In genomic region chr9:111478853-111479490, GRCm38 (mm10) we compare ENCODE assay signal across 11 mouse cellular contexts. TPM values are rescaled to one million over a fixed set of nuclear protein-coding genes. Genes with fewer than 3 reads are reported as not detected.
A peak's percentile ranks its signal among the peaks of the same experiment; 100 is the strongest.
DNase-seq lines count a peak whose midpoint lies in the region; ATAC-seq and TF ChIP-seq lines count a peak whose summit lies in the region.
"Had no signal": no experiment of that assay in that cellular context is flagged by ENCODE, and none has a peak within 500 bp of the region (broad histone marks: within the 10 kb centered on the region; RNA-seq: fewer than 3 reads in every experiment).

No protein-coding gene starts in this region.

- no peaks in the 10 kb centered on the region for H3K36me3 ChIP-seq in hindbrain, embryonic 11.5 days (ENCODE audit: control insufficient read depth, insufficient read depth, low read length)
- H3K36me3 ChIP-seq in hindbrain, embryonic 10.5 days = no peaks in the 10 kb centered on the region
- H3K36me3 ChIP-seq in hindbrain, postnatal 0 days (ENCODE audit: insufficient read depth, low read length) = no peaks in the 10 kb centered on the region
- H3K36me3 ChIP-seq: embryonic facial prominence, embryonic 15.5 days; heart, embryonic 15.5 days; stomach, embryonic 15.5 days had no signal

- no peaks in the 10 kb centered on the region for H3K9me3 ChIP-seq in hindbrain, embryonic 11.5 days (ENCODE audit: control insufficient read depth, low read length)
- no peaks in the 10 kb centered on the region for H3K9me3 ChIP-seq in hindbrain, embryonic 10.5 days
- no peaks in the 10 kb centered on the region for H3K9me3 ChIP-seq in hindbrain, postnatal 0 days (ENCODE audit: low read length)
- H3K9me3 ChIP-seq: embryonic facial prominence, embryonic 15.5 days; heart, embryonic 15.5 days; stomach, embryonic 15.5 days had no signal

- H3K4me2 ChIP-seq in hindbrain, embryonic 11.5 days (replicated peaks; ENCODE audit: low read depth, low read length) = no peak overlapping the region
- H3K4me2 ChIP-seq in hindbrain, postnatal 0 days (ENCODE audit: low read depth, low read length) = no peak overlapping the region
- H3K4me2 ChIP-seq: embryonic facial prominence, embryonic 15.5 days; heart, embryonic 15.5 days; stomach, embryonic 15.5 days had no signal

- H3K4me3 ChIP-seq in hindbrain, embryonic 11.5 days (ENCODE audit: low read depth, low read length) = no peak overlapping the region
- H3K4me3 ChIP-seq in hindbrain, embryonic 10.5 days = no peak overlapping the region
- no peak overlapping the region for H3K4me3 ChIP-seq in hindbrain, postnatal 0 days (ENCODE audit: low read length)
- H3K4me3 ChIP-seq: embryonic facial prominence, embryonic 15.5 days; heart, embryonic 15.5 days; stomach, embryonic 15.5 days had no signal

- ATAC-seq in hindbrain, embryonic 11.5 days (ENCODE audit: low FRiP score) = peak; percentile 36; the same call in 1 of the 2 replicates
- no peak for ATAC-seq in Patski
- ATAC-seq in hindbrain, postnatal 0 days = peak; percentile 44

- in situ Hi-C loops in Patski (cut with MboI; ENCODE audit: low pct_unique_long_range_greater_than_20kb) = loop anchor here (5.0 kb wide), 2 partner anchors 47 to 112 kb away; no protein-coding TSS in a partner anchor

- TF ChIP-seq CTCF in Patski (IDR thresholded peaks at IDR 0.05) = peak; percentile 67
- TF ChIP-seq CTCF in hindbrain, postnatal 0 days (IDR thresholded peaks at IDR 0.05; ENCODE audit: low read depth) = peak; percentile 88

- H3K4me1 ChIP-seq in hindbrain, embryonic 11.5 days (replicated peaks; ENCODE audit: control insufficient read depth, insufficient read depth, low read length) = no peaks in the 10 kb centered on the region
- peaks cover 9% of the 10 kb centered on the region for H3K4me1 ChIP-seq in hindbrain, embryonic 10.5 days (replicated peaks)
- H3K4me1 ChIP-seq in hindbrain, postnatal 0 days (ENCODE audit: insufficient read depth, low read length) = no peaks in the 10 kb centered on the region
- H3K4me1 ChIP-seq: heart, embryonic 15.5 days; stomach, embryonic 15.5 days had no signal

- no peak overlapping the region for H3K27ac ChIP-seq in hindbrain, embryonic 11.5 days (ENCODE audit: low read depth, low read length)
- no peak overlapping the region for H3K27ac ChIP-seq in hindbrain, embryonic 10.5 days
- no peak overlapping the region for H3K27ac ChIP-seq in hindbrain, postnatal 0 days
- H3K27ac ChIP-seq: embryonic facial prominence, embryonic 15.5 days; heart, embryonic 15.5 days; stomach, embryonic 15.5 days had no signal

- peak; percentile 55 for DNase-seq in hindbrain, embryonic 11.5 days (ENCODE audit: low spot score)
- no peak for DNase-seq in hindbrain, embryonic 10.5 days (ENCODE audit: low spot score)
- DNase-seq in A20 (ENCODE audit: low read depth, low spot score) (peak; percentile 20), Patski (ENCODE audit: low read depth, low spot score) (no peak)
- peak; percentile 78 for DNase-seq in hindbrain, postnatal 0 days (ENCODE audit: low spot score)
- DNase-seq in testis, postnatal 14 days (ENCODE audit: low spot score) = no peak
- DNase-seq in urinary bladder, adult 2 months (ENCODE audit: low spot score) = no peak
- no peak for DNase-seq in spleen, postnatal 36 days (ENCODE audit: low spot score in 2 of 2)

- WGBS in hindbrain, embryonic 11.5 days = 64% methylated on average over 7 of the region's 7 CpGs
- 70% methylated on average over 7 of the region's 7 CpGs for WGBS in hindbrain, embryonic 10.5 days
- WGBS in hindbrain, postnatal 0 days = 61% methylated on average over 7 of the region's 7 CpGs

- CTCF ChIA-PET in Patski (lab: Charles Lee) = interaction anchor here (0.7 to 2.2 kb wide), 2 partner anchors 92 to 123 kb away, joined by 3 to 14 read pairs; no protein-coding TSS in a partner anchor

- POLR2A ChIA-PET in Patski (lab: Charles Lee) = interaction anchor here (1.5 kb wide), 1 partner anchor 122 kb away, joined by 3 read pairs; no protein-coding TSS in a partner anchor

- no peak overlapping the region for H3K9ac ChIP-seq in hindbrain, embryonic 11.5 days (ENCODE audit: low read depth, low read length)
- H3K9ac ChIP-seq in hindbrain, postnatal 0 days (replicated peaks; ENCODE audit: low read length) = no peak overlapping the region
- H3K9ac ChIP-seq: embryonic facial prominence, embryonic 15.5 days; heart, embryonic 15.5 days; stomach, embryonic 15.5 days had no signal

- H3K27me3 ChIP-seq in hindbrain, embryonic 11.5 days (ENCODE audit: control insufficient read depth, insufficient read depth, low read length) = no peaks in the 10 kb centered on the region
- no peaks in the 10 kb centered on the region for H3K27me3 ChIP-seq in hindbrain, embryonic 10.5 days (ENCODE audit: insufficient read depth, poor library complexity, severe bottlenecking)
- no peaks in the 10 kb centered on the region for H3K27me3 ChIP-seq in Patski
- H3K27me3 ChIP-seq in hindbrain, postnatal 0 days (ENCODE audit: insufficient read depth, low read length) = no peaks in the 10 kb centered on the region
- H3K27me3 ChIP-seq: embryonic facial prominence, embryonic 15.5 days; heart, embryonic 15.5 days; stomach, embryonic 15.5 days had no signal

RNA-seq across cellular contexts. Expression of gene Dclk3, which starts 40.1 kb away (rescaled TPM):
- polyA plus RNA-seq in hindbrain, embryonic 11.5 days (2014; fragmentation: Nextera tagmentation; extraction: Ambion mirVana) = 0.32 and 1.1 TPM in 2 replicates
- 0.30 and 0.35 TPM in 2 replicates for polyA plus RNA-seq in hindbrain, embryonic 10.5 days (2016; fragmentation: Nextera tagmentation; extraction: Ambion mirVana)
- polyA plus RNA-seq in Patski (2021) = 48.7 TPM
- 9.2 and 13.1 TPM in 2 replicates for total RNA-seq in hindbrain, postnatal 0 days (2014; rRNA removed)
- 8.8 and 9.9 TPM in 2 replicates for polyA plus RNA-seq in hindbrain, postnatal 0 days (2015; fragmentation: Nextera tagmentation; extraction: Ambion mirVana)
- polyA plus RNA-seq in urinary bladder, adult 2 months (2012; rRNA removed) = 0.32 and 0.39 TPM in 2 replicates

Comparison
In these comparisons a context has a peak if more than half of its experiments do, and no peak if none do; other contexts are left out.
1. DNase-seq: peak in hindbrain, embryonic 11.5 days (single experiment), A20 (single experiment) and hindbrain, postnatal 0 days (single experiment); none in hindbrain, embryonic 10.5 days (single experiment), Patski (single experiment), testis, postnatal 14 days (single experiment), urinary bladder, adult 2 months (single experiment) and spleen, postnatal 36 days (0 of 2).